Mouse (Mus musculus) lung, embryonic 14.5 days (tissue): ENCODE data around the gene Cutc. TPM values are rescaled to one million over a fixed set of nuclear protein-coding genes. Genes with fewer than 3 reads are reported as not detected.

ENCODE experiments used
- ATAC-seq: fragments of 200-750 bp; cut with Nextera tagmentation; 2 replicates; pipeline ENCODE4 v1.8.0; 2017; ENCODE audit warnings: mild to moderate bottlenecking, moderate TSS enrichment, moderate library complexity; ENCODE audit not compliant: insufficient read depth
- DNase-seq: peaks from one replicate; pipeline ENCODE4 v3.0.0-alpha.2; 2015
- H3K27ac ChIP-seq: fragments of 300-500 bp; sonication (generic); 2 replicates; pipeline ENCODE4 v1.5.1; 2014; ENCODE audit warnings: low read depth, mild to moderate bottlenecking, moderate library complexity
- H3K27me3 ChIP-seq: fragments of 300-500 bp; sonication (generic); 2 replicates; pipeline ENCODE4 v1.6.1; 2014; ENCODE audit warnings: low read length, control low read depth; ENCODE audit not compliant: insufficient read depth
- H3K36me3 ChIP-seq: fragments of 300-500 bp; sonication (generic); 2 replicates; pipeline ENCODE4 v1.6.1; 2014; ENCODE audit warnings: control low read depth; ENCODE audit not compliant: insufficient read depth
- H3K4me1 ChIP-seq: fragments of 300-500 bp; sonication (generic); 2 replicates; pipeline ENCODE4 v1.6.1; 2014; ENCODE audit warnings: antibody characterized with exemption, control low read depth; ENCODE audit not compliant: insufficient read depth
- H3K4me2 ChIP-seq: fragments of 300-500 bp; sonication (generic); 2 replicates; pipeline ENCODE4 v1.6.1; 2014; ENCODE audit warnings: mild to moderate bottlenecking
- H3K4me3 ChIP-seq: fragments of 300-500 bp; sonication (generic); 2 replicates; pipeline ENCODE4 v1.5.1; 2014; ENCODE audit warnings: low read depth, low read length
- H3K9ac ChIP-seq: fragments of 300-500 bp; sonication (generic); 2 replicates; pipeline ENCODE4 v1.6.1; 2014
- H3K9me3 ChIP-seq: fragments of 300-500 bp; sonication (generic); 2 replicates; pipeline ENCODE4 v1.6.1; 2016; ENCODE audit warnings: low read depth, low read length, control low read depth
- CTCF ChIP-seq: IDR thresholded peaks from 2 replicates; pipeline ENCODE4 v1.5.1; 2016; ENCODE audit warnings: antibody characterized with exemption, low read depth
- WGBS: fragments of 180-500 bp; shearing (Covaris S2); extraction: QIAGEN DNeasy Blood & Tissue Kit; methylation state at CpG from one replicate; pipeline ENCODE4 v1.1.7; 2014; 5-methylcytosine and 5-hydroxymethylcytosine counted together
- polyA plus RNA-seq: library from polyadenylated mRNA; unstranded; fragments of >200 nt; fragmentation: Nextera tagmentation; extraction: Ambion mirVana; gene quantifications from 2 replicates; pipeline ENCODE4 v1.2.1, GENCODE M21; 2014

Gene Cutc
- polyA plus RNA-seq, 1 experiment from 2014 or later: 11.6 TPM

- Histone ChIP-seq H3K27me3 (no peaks in the 10 kb centered on the region), H3K27ac (no peak overlapping the region), H3K4me1 (no peaks in the 10 kb centered on the region), H3K4me2 (no peak overlapping the region), H3K36me3 (no peaks in the 10 kb centered on the region), H3K9me3 (no peaks in the 10 kb centered on the region), H3K9ac (no peak overlapping the region), H3K4me3 (no peak overlapping the region)
- no peak for DNase-seq
- TF ChIP-seq CTCF: no peak
- no peak for ATAC-seq
- 60% methylated on average over 2 of the region's 2 CpGs for WGBS
These were observed 24.5 kb downstream of the Cutc start for GRCm38 (mm10) chr19:43777308-43777707.

GRCm38 (mm10) chr19:43780391-43780790 lies 27.6 kb downstream of the Cutc start:
- Histone ChIP-seq H3K4me2 (no peak overlapping the region), H3K4me1 (no peaks in the 10 kb centered on the region), H3K9me3 (no peaks in the 10 kb centered on the region), H3K9ac (no peak overlapping the region), H3K4me3 (no peak overlapping the region), H3K36me3 (no peaks in the 10 kb centered on the region), H3K27ac (no peak overlapping the region), H3K27me3 (no peaks in the 10 kb centered on the region)
- no peak for TF ChIP-seq CTCF
- no peak for DNase-seq
- WGBS: 62% methylated on average over 5 of the region's 5 CpGs
- no peak for ATAC-seq

DNA sequence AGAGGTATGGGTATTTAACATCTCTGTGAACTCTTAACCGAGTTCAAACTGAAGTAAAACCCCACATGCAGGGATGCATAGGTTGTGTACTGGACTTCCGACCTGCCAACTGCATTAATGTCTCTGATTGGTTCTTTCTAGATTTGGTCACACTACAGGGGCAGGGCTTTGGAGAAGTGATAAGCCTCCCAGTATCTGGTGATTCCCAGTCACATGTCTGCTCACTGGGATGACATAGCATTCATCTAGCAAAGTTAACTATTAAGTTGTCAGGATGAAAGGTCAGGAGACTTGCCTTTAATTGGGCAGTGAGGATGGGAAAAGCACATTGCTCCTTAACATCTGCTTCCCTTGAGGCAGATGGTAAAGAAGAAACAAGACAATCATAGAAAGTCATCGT lies 29.2 kb downstream of the Cutc start, which contains the start of gene Abcc2:
TSS of gene Abcc2 (plus strand) at position 213 of the 400 bp plus-strand sequence.
- Histone ChIP-seq H3K9ac (no peak within 1 kb of the TSS), H3K9me3 (no peaks in the 10 kb centered on the region), H3K4me2 (no peak within 1 kb of the TSS), H3K27me3 (no peaks in the 10 kb centered on the region), H3K36me3 (no peaks in the 10 kb centered on the region), H3K4me3 (no peak within 1 kb of the TSS), H3K27ac (no peak within 1 kb of the TSS), H3K4me1 (no peaks in the 10 kb centered on the region)
- WGBS: 76% methylated on average over 3 of the region's 3 CpGs
- DNase-seq (no peak), ATAC-seq (no peak)
- TF ChIP-seq CTCF: no peak

DNA sequence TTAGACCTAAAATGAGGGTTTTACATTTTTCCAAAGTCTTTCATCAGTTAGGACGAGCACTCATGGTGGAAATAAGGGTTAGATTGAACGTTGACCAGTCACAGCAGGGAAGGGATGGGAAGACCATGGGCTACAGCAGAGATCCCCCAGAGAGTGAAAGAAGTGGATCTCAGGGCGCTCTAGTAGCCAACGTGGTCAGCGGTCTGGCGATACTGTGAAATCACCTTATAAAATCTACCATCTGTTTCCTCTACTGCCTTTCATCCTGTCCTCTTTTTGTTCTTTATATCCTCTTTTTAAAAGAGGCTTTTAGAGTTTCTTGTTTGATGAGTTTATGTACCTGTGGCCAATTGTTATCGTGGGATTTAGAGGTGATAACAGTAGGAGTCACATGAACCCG lies 32.0 kb downstream of the Cutc start:
- Histone ChIP-seq H3K27me3 (no peaks in the 10 kb centered on the region), H3K4me1 (no peaks in the 10 kb centered on the region), H3K9me3 (no peaks in the 10 kb centered on the region), H3K27ac (no peak overlapping the region), H3K36me3 (no peaks in the 10 kb centered on the region), H3K4me3 (no peak overlapping the region), H3K9ac (no peak overlapping the region), H3K4me2 (no peak overlapping the region)
- WGBS: 71% methylated on average over 8 of the region's 8 CpGs
- no peak for ATAC-seq
- no peak for TF ChIP-seq CTCF
- DNase-seq: no peak

GRCm38 (mm10) chr19:43786249-43787026 lies 33.6 kb downstream of the Cutc start:
- ATAC-seq (no peak), DNase-seq (no peak)
- Histone ChIP-seq H3K9ac (no peak overlapping the region), H3K27me3 (no peaks in the 10 kb centered on the region), H3K4me2 (no peak overlapping the region), H3K4me1 (no peaks in the 10 kb centered on the region), H3K9me3 (no peaks in the 10 kb centered on the region), H3K27ac (no peak overlapping the region), H3K4me3 (no peak overlapping the region), H3K36me3 (no peaks in the 10 kb centered on the region)
- WGBS: 69% methylated on average over 13 of the region's 13 CpGs
- TF ChIP-seq CTCF: no peak

DNA sequence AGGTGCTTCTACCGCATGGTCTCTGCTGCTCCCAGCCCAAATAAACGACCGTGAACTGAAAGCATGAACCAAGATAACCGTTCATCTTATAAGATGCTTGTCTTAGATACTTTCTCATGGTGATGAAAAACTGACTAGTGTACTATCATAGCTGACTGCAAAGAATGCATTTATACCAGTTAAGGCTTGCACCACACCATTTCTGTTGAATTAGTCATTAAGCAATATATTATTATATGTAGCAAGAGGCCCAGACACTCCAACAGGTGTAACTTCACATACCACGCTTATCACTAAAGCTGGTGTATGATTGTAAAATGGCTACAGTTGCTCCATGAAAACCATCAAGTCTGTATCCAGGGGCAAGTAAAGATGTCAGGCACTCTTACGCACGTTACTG lies 37.0 kb downstream of the Cutc start:
- ATAC-seq (no peak), DNase-seq (no peak)
- no peaks in the 10 kb centered on the region for H3K4me1 ChIP-seq
- H3K9ac ChIP-seq: no peak overlapping the region
- H3K9me3 ChIP-seq: no peaks in the 10 kb centered on the region
- WGBS: 72% methylated on average over 7 of the region's 7 CpGs
- H3K27me3 ChIP-seq: no peaks in the 10 kb centered on the region
- no peaks in the 10 kb centered on the region for H3K36me3 ChIP-seq
- H3K4me2 ChIP-seq: no peak overlapping the region
- no peak overlapping the region for H3K27ac ChIP-seq
- no peak for TF ChIP-seq CTCF
- no peak overlapping the region for H3K4me3 ChIP-seq

DNA sequence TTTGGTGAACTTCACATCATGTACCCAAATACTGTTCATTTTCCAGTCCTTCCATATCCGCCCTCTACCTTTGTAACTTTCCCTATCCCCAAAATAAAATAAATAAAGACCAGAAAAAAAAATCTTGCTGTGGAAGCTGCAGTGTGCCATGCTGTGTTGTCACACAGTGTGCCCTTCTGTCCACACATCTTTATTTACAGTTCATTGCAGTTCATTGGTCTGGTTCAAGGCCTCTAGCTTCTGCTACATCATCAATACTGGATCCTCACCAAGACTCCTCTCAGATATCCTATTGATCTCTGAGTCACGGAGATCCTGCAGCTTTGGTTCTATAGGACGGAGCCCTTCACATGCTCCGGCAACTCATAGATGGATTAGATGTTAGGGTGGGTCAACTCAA lies 39.7 kb downstream of the Cutc start:
- no peak for DNase-seq
- no peak overlapping the region for H3K9ac ChIP-seq
- WGBS: 90% methylated on average over 4 of the region's 4 CpGs
- H3K36me3 ChIP-seq: no peaks in the 10 kb centered on the region
- no peaks in the 10 kb centered on the region for H3K9me3 ChIP-seq
- no peak overlapping the region for H3K4me2 ChIP-seq
- H3K27ac ChIP-seq: no peak overlapping the region
- no peak for ATAC-seq
- no peaks in the 10 kb centered on the region for H3K27me3 ChIP-seq
- H3K4me3 ChIP-seq: no peak overlapping the region
- H3K4me1 ChIP-seq: no peaks in the 10 kb centered on the region
- TF ChIP-seq CTCF: no peak

- H3K4me3 ChIP-seq: no peak overlapping the region
- 86% methylated on average over 1 of the region's 1 CpGs for WGBS
- no peaks in the 10 kb centered on the region for H3K36me3 ChIP-seq
- no peak for TF ChIP-seq CTCF
- ATAC-seq: no peak
- no peak overlapping the region for H3K9ac ChIP-seq
- no peak for DNase-seq
- H3K4me2 ChIP-seq: no peak overlapping the region
- H3K9me3 ChIP-seq: no peaks in the 10 kb centered on the region
- H3K4me1 ChIP-seq: no peaks in the 10 kb centered on the region
- no peaks in the 10 kb centered on the region for H3K27me3 ChIP-seq
- no peak overlapping the region for H3K27ac ChIP-seq
These were observed 41.2 kb downstream of the Cutc start for GRCm38 (mm10) chr19:43793951-43794350.
